Mouse (Mus musculus): ENCODE results near the gene Cyth1.

Gene Cyth1

DNA sequence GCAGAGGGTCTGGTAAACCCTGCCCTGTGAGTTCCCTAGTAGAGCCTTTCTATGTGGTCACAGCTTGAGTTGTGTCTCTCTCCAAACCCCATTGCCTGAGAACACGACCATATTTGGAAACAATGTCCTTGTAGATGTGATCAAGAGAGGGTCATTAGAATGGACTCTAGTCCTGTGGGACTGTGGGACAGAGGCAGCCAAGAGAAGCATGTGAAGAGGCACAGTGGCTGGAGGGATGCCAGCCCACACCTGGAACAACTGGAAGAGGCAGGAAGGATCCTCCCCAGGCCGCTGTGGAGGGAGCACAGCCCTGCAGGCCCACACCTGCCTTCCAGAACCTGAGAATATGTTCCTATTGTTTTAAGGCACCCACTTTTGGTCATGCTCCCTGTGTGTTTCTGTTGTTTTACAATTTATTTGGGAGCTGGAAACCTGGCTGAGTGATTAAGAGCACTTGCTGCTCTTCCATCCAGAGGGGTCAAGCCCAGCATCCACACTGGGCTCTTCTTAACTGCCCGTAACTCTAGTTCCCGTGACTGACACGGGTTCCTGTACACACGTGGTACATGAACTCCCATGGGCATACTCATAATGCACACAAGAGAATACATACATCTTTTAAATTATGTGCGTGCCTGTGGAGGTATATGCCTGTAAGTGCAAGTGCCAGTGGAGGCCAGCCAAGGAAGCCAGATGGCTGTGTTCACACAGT is 5.2 kb upstream of the Cyth1 start:
- no peak for DNase-seq

- DNase-seq = no peak
These were observed 606 bp upstream of the Cyth1 start for GRCm38 (mm10) chr11:118249012-118249383.

GRCm38 (mm10) chr11:118247359-118248095 is 865 bp downstream of the Cyth1 start:
- peak; percentile 79 for DNase-seq

DNA sequence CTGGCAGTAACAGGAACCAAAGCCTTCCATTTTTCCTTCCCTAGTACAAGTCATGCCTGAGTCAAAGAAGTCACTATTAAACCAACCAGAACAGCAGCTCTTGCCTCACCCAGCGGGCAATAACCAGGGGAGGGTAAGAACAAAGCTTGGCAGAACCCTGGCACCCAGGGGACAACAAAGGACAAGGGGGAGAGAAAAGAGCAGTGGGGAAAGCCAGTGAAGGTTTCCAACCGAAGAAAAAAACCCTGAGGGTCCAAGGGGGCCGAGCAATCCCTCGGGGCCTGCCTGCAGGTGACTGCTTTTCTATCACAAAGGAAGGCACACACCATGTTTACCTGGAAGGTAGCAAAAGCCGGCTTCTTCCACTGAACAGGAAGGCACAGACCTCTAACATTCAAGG is 1.7 kb downstream of the Cyth1 start:
- DNase-seq = peak; percentile 38

- DNase-seq = no peak
These were observed 3.3 kb downstream of the Cyth1 start for GRCm38 (mm10) chr11:118245130-118245529.

- no peak for DNase-seq
These were observed 4.6 kb downstream of the Cyth1 start for GRCm38 (mm10) chr11:118243627-118244261.

GRCm38 (mm10) chr11:118242506-118242905 is 5.9 kb downstream of the Cyth1 start:
- no peak for DNase-seq

- DNase-seq = no peak
These were observed 8.0 kb downstream of the Cyth1 start for GRCm38 (mm10) chr11:118240388-118240787.

- peak; percentile 39 for DNase-seq
These were observed 8.9 kb downstream of the Cyth1 start for GRCm38 (mm10) chr11:118239281-118240198.

- peak; percentile 36 for DNase-seq
These were observed 11.7 kb downstream of the Cyth1 start for GRCm38 (mm10) chr11:118236520-118237190.

- DNase-seq = no peak
These were observed 13.5 kb downstream of the Cyth1 start for GRCm38 (mm10) chr11:118234929-118235328.

DNA sequence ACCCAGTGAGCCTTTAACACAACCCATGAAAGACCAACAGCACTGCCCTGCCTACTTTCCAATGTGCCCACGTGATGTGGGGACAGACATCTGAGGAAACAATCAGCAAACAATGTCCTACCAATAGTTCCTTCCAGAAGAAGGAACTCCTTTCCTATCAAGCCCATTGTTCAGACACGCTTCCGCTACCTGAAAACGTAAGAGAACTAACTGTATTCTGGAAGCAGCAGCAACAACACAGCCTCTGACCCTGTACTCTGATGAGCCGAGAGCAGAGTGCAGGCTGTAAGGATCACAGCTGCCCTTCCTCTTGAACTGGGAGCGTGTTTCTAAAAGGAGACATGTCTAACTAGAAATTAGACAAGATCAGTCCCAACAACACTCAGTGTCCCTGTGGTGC is 13.9 kb downstream of the Cyth1 start:
- peak; percentile 37 for DNase-seq

- DNase-seq = no peak
These were observed 14.5 kb downstream of the Cyth1 start for GRCm38 (mm10) chr11:118233924-118234323.

DNA sequence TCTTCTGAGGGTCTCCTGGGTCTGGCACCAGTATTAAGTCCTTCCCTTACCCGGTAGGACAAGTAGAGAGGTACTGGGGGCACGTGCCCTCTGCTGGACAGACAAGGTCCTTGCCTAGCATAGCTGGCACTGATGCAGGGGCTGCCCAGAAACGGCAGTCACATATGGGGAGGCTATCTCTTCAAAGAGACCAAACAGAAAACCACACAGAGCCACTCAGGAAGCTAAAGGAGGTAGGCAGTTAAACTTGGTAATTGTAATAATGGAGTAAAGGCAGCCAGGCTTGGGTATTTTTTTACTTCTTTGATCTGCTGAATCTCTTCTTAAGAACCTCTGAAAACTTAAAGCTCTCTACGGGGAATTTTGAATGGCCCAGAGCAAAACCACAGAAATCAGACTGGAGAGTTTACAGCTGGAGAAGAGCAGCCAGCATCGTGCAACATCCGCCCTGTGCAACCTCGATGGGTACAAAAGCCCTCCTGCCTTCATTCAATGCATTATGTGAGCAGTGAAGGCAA is 16.0 kb downstream of the Cyth1 start:
- no peak for DNase-seq

GRCm38 (mm10) chr11:118229941-118230340 is 18.5 kb downstream of the Cyth1 start:
- DNase-seq = no peak

DNA sequence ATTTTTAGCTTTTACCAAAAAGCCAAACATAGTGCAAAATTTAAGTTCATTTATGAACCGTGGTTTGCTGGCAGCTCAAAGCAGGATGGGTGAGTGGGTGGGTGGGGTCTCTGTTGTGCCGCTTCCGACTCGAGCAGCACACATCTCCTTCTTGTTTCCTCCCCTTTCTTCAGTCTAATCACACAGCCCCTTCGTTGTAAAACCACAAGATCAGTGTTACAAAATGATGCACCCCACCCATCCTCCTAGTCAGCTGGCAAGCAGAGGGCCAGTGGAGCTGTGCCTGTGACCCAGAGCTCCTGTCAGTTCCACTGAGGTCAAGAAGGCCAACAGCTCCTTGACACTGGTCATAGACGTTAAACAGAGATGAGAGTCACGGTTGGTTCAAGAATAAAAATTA is 20.7 kb downstream of the Cyth1 start:
- DNase-seq = no peak

GRCm38 (mm10) chr11:118226850-118227249 is 21.5 kb downstream of the Cyth1 start:
- no peak for DNase-seq

DNA sequence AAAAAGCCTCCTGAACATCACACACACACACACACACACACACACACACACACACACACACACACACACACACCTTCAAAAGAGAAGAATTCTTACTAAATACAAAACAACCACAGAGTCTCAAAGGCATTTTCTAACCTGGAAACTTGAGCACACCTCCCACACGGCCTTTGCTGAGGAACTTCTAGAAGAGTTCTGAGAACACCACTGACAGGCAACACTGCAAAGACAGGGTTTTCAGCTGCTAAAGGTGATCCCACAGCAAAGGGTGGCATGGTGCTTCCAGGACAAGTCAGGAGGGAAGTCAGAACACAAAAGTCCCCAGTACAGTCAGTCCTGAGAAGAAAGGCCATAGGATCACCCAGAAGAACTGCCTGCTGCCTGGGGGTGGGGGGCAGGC is 22.5 kb downstream of the Cyth1 start:
- DNase-seq = no peak

GRCm38 (mm10) chr11:118225056-118225836 is 23.1 kb downstream of the Cyth1 start:
- DNase-seq = no peak

DNA sequence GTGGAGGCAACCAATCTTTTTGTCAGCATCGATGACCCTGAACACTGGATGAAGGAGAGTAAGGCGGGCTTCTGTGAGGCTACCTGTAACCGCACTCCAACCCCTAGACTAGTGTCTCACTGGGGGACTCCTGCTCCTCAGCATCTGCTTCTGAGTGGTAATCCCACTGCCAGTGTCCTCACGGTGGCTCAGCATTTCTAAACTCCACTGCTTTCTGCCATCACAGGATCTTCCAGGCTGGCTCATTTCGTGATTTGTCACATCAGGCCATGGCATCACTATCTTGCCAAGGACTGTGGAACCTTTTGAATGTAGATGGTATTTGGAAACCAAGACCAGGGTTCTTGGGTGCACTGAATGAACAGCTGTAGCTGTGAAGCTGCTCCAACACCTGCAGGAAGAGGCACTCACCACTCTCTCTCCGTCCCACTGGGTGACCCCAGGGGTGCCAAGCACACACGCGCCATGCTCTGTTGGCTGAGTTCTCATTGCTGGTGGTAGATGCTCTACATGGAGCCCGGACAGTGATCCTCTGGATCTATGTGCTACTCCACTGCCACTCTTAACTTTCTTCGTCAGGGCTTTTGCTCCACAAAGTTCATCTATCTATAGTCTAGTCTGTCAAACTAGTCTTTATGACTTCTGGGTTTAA is 24.9 kb downstream of the Cyth1 start:
- DNase-seq = no peak

GRCm38 (mm10) chr11:118222917-118223316 is 25.5 kb downstream of the Cyth1 start:
- no peak for DNase-seq

Data from kidney, adult 11 months (tissue).